7 mouse cellular contexts compared by ENCODE assay signal in the genomic region with DNA sequence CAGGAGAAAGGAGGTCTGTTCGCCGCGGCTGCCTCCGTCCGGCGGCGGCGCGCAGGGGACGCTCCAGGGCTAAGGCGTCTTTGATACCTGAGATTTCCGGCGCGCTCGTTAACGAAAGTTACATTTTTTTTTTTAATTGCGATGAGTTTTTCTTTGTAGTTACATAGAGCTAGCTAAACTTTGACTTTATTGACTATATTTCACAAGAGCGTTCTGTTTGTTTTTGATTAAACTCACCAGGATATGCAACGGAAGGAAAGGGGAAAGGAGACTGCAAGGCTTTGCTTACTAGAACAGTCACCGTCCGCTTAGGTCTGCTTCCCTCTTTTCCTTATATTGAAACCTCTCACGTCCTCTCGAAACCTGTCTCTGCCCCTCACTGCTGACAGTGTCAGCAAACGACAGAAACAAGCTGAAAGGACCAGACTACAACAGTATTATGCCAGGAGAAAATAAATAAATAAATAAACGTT. TPM values are rescaled to one million over a fixed set of nuclear protein-coding genes. Genes with fewer than 3 reads are reported as not detected.
DNase-seq lines count a peak whose midpoint lies in the region; ATAC-seq and TF ChIP-seq lines count a peak whose summit lies in the region.

TSS of gene Adgrl2 (minus strand) at position 25 of the 473 bp plus-strand sequence.

- peak within 1 kb of the TSS; percentile 98 for H3K9ac ChIP-seq in embryonic facial prominence, embryonic 15.5 days
- H3K9ac ChIP-seq in limb, embryonic 15.5 days = peak within 1 kb of the TSS; percentile 61
- peak within 1 kb of the TSS; percentile 99 for H3K9ac ChIP-seq in neural tube, embryonic 15.5 days (replicated peaks)

- ATAC-seq in embryonic facial prominence, embryonic 15.5 days (ENCODE audit: insufficient number of reproducible peaks, low FRiP score, low TSS enrichment, low read depth) = peak; percentile 9; the same call in 1 of the 2 replicates
- ATAC-seq in limb, embryonic 15.5 days (ENCODE audit: insufficient number of reproducible peaks, low FRiP score, low TSS enrichment, low read depth) = no peak
- peak; percentile 19; the same call in 1 of the 2 replicates for ATAC-seq in neural tube, embryonic 15.5 days (ENCODE audit: low FRiP score)

- no peaks in the 10 kb centered on the region for H3K9me3 ChIP-seq in embryonic facial prominence, embryonic 15.5 days (replicated peaks)
- no peaks in the 10 kb centered on the region for H3K9me3 ChIP-seq in limb, embryonic 15.5 days
- H3K9me3 ChIP-seq in neural tube, embryonic 15.5 days (replicated peaks) = no peaks in the 10 kb centered on the region

- no peaks in the 10 kb centered on the region for H3K36me3 ChIP-seq in spleen, adult 2 months (ENCODE audit: control insufficient read depth, insufficient read depth, low read length)
- no peaks in the 10 kb centered on the region for H3K36me3 ChIP-seq in embryonic facial prominence, embryonic 15.5 days
- H3K36me3 ChIP-seq in limb, embryonic 15.5 days = no peaks in the 10 kb centered on the region
- no peaks in the 10 kb centered on the region for H3K36me3 ChIP-seq in neural tube, embryonic 15.5 days

- under 1% methylated on average over 25 of the region's 25 CpGs for WGBS in spleen, adult 2 months
- WGBS in embryonic facial prominence, embryonic 15.5 days = under 1% methylated on average over 25 of the region's 25 CpGs
- WGBS in limb, embryonic 15.5 days = under 1% methylated on average over 25 of the region's 25 CpGs
- WGBS in neural tube, embryonic 15.5 days = under 1% methylated on average over 25 of the region's 25 CpGs

- peak within 1 kb of the TSS; percentile 46 for H3K27ac ChIP-seq in spleen, adult 2 months (ENCODE audit: insufficient read depth, low read length)
- H3K27ac ChIP-seq in embryonic facial prominence, embryonic 15.5 days (replicated peaks) = peak within 1 kb of the TSS; percentile 100
- peak within 1 kb of the TSS; percentile 100 for H3K27ac ChIP-seq in limb, embryonic 15.5 days
- peak within 1 kb of the TSS; percentile 99 for H3K27ac ChIP-seq in neural tube, embryonic 15.5 days (replicated peaks)

- H3K4me2 ChIP-seq in embryonic facial prominence, embryonic 15.5 days (replicated peaks) = peak within 1 kb of the TSS; percentile 58
- peak within 1 kb of the TSS; percentile 78 for H3K4me2 ChIP-seq in limb, embryonic 15.5 days
- H3K4me2 ChIP-seq in neural tube, embryonic 15.5 days = peak within 1 kb of the TSS; percentile 70

- peaks cover 21% of the 10 kb centered on the region for H3K27me3 ChIP-seq in spleen, adult 2 months (ENCODE audit: control insufficient read depth, insufficient read depth, low read length)
- no peaks in the 10 kb centered on the region for H3K27me3 ChIP-seq in embryonic facial prominence, embryonic 15.5 days
- H3K27me3 ChIP-seq in limb, embryonic 15.5 days = no peaks in the 10 kb centered on the region
- H3K27me3 ChIP-seq in neural tube, embryonic 15.5 days (replicated peaks) = no peaks in the 10 kb centered on the region

- no peak for DNase-seq in spleen, adult 2 months (ENCODE audit: low read depth in 1 of 2, low spot score in 2 of 2)
- DNase-seq in spleen, postnatal 4 days (ENCODE audit: low spot score in 2 of 2) = no peak
- no peak for DNase-seq in heart, postnatal 4 days
- no peak for DNase-seq in frontal cortex, postnatal 10 days (ENCODE audit: low spot score in 2 of 2)

- TF ChIP-seq CTCF in spleen, adult 2 months (IDR thresholded peaks at IDR 0.05; ENCODE audit: extremely low read depth, insufficient read depth, insufficient read length, insufficient replicate concordance) = no peak

- H3K4me3 ChIP-seq in spleen, adult 2 months (ENCODE audit: extremely low read depth, insufficient read depth, insufficient read length) = peak within 1 kb of the TSS; percentile 63
- H3K4me3 ChIP-seq in embryonic facial prominence, embryonic 15.5 days (replicated peaks) = peak within 1 kb of the TSS; percentile 80
- peak within 1 kb of the TSS; percentile 96 for H3K4me3 ChIP-seq in limb, embryonic 15.5 days
- peak within 1 kb of the TSS; percentile 94 for H3K4me3 ChIP-seq in neural tube, embryonic 15.5 days (replicated peaks)

- H3K4me1 ChIP-seq in spleen, adult 2 months (ENCODE audit: control insufficient read depth, insufficient read depth, insufficient read length) = peaks cover 10% of the 10 kb centered on the region
- peaks cover 15% of the 10 kb centered on the region for H3K4me1 ChIP-seq in embryonic facial prominence, embryonic 15.5 days
- H3K4me1 ChIP-seq in limb, embryonic 15.5 days = peaks cover 10% of the 10 kb centered on the region
- H3K4me1 ChIP-seq in neural tube, embryonic 15.5 days = peaks cover 12% of the 10 kb centered on the region

- no peak for TF ChIP-seq POLR2A in spleen, adult 2 months (IDR thresholded peaks at IDR 0.05; ENCODE audit: low read depth, low read length)

RNA-seq across cellular contexts. Expression of gene Adgrl2, which starts in this region (rescaled TPM):
- 6.6 and 10.0 TPM in 2 replicates for polyA plus RNA-seq in spleen, adult 2 months (2012; rRNA removed)
- polyA plus RNA-seq in embryonic facial prominence, embryonic 15.5 days (2015; fragmentation: Nextera tagmentation; extraction: Ambion mirVana) = 83.6 and 86.7 TPM in 2 replicates
- total RNA-seq in heart, postnatal 4 days (2021) = 100 to 1,000 TPM; 126 to 134 TPM
- 69.0 and 84.6 TPM in 2 replicates for polyA plus RNA-seq in limb, embryonic 15.5 days (2015; fragmentation: Nextera tagmentation; extraction: Ambion mirVana)
- 136 and 171 TPM in 2 replicates for polyA plus RNA-seq in neural tube, embryonic 15.5 days (2015; fragmentation: Nextera tagmentation; extraction: Ambion mirVana)

Comparison
In these comparisons a context has a peak if more than half of its experiments do, and no peak if none do; other contexts are left out.
1. H3K27ac ChIP-seq: peak in every context shown above with its lines; median percentile 100 in embryonic facial prominence, embryonic 15.5 days; 100 in limb, embryonic 15.5 days; 99 in neural tube, embryonic 15.5 days; 46 in spleen, adult 2 months.